Mouse (Mus musculus) cerebral cortex, adult 2 months (tissue): ENCODE measurements around the gene Hpdl.

Experiments used
- WGBS: fragments of 180-500 bp; shearing (Covaris S2); methylation state at CpG from one replicate; pipeline ENCODE4 v1.1.7; 2018; 5-methylcytosine and 5-hydroxymethylcytosine counted together

Hpdl gene

DNA sequence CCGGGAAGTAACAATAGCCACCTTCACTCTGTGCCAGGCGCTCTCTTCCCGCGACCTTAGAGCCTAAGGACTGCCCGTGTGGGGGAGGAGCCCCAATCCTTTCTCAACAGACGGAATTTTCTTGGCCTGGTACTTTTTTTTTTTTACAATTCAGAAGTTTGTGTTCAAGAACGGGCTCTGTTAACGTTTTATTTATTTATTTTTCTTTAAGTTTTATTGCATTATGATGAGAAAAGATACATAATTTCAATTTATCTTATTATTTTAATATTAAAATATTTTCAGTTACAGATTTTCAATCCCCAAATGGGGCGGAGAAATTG lies at the start of gene Hpdl:
Gene Hpdl (minus strand): TSS at position 14 of the 323 bp plus-strand sequence.
- 24% methylated on average over 9 of the region's 9 CpGs for WGBS

DNA sequence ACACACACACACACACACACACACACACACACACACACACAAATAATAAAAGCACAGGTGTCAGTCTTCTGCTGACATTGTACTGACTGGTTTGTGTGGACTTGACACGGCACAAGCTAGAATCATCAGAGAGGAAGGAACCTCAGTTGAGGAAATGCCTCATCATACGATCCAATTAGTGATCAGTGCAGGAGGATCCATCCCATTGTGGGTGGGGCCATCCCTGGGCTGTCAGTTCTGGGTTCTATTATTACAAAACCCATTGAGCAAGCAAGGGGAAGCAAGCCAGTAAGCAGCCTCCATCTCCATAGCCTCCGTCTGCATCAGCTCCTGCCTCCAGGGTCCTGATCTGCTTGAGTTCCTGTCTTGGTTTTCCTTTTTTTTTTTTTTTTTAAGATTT lies 48.4 kb upstream of the Hpdl start:
- WGBS: 76% methylated on average over 3 of the region's 3 CpGs

DNA sequence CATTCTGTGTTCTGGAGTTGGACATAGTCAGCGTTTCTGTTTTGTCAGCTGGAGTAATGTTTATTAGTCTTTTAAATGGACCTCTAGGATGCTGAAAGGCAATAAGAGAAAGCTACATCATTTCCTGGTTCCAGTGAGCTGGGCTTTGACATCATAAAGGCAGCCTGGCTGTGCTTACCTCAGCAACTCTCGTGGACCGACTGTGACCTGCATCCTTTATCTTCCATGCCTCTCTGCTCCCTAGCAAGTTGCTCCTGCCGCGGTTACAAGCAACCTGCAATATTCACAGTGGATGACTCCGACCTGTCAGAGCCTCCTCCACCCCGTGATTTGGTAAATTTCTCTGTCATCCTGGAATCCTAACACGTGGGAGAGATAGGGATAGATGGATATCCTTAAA lies 40.5 kb upstream of the Hpdl start:
- WGBS: 84% methylated on average over 8 of the region's 8 CpGs

DNA sequence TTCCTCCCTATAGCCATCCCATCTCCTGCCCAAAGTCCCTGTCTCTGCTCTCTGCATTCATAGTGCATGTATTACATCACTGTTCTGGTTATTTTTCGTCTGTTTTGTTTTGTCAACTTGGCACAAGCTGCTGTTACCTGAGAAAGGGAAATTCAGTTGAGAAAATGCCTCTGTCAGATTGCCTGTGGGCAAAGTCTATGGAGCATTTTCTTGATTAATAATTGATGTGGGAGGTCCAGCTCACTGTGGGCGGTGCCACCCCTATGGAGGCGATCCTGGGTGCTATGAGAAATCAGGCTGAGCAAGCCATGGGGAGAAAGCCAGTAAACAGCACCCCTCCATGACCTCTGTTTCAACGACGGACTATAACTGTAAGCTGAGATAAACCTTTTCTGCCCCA lies 38.2 kb upstream of the Hpdl start:
- 70% methylated on average over 5 of the region's 5 CpGs for WGBS

DNA sequence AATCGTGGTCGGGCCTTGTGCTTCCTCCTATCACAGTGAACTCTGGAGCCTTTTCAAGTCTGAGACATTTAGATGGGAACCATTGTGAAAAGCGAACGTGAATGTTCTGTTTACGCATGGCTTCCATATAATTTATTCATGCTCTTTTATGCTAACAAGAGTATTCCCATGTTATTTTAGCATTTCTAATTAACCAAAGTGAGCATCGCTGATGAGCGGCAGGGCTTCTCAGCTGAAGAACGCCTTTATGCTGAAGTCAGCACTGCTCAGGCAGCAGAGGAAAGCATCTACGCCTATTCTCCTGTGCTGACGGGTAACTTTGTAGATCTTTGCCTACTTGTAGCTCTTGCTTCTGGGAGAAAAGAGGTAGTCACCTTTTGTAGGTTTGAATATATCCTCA lies 35.7 kb upstream of the Hpdl start:
- WGBS: 51% methylated on average over 10 of the region's 10 CpGs

DNA sequence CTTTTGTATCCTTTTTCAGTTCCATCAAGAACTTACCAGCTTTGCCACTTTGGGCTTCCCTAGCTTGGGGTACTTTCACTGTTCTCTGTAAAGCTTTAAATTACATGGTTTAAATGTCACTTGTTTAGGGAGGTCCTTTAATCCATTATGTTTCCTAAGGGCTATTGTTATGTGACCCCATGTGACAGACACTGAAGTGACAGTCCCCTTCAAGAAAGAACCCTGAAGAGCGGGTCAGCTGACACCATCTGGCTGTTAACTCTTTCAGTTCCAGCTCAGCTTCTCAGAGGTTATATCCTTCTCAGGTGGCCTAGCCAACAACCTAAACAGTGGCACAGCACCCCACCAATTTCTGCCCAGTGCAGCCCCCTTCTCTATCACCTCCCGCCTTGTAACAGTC lies 32.8 kb upstream of the Hpdl start:
- 58% methylated on average over 2 of the region's 2 CpGs for WGBS

DNA sequence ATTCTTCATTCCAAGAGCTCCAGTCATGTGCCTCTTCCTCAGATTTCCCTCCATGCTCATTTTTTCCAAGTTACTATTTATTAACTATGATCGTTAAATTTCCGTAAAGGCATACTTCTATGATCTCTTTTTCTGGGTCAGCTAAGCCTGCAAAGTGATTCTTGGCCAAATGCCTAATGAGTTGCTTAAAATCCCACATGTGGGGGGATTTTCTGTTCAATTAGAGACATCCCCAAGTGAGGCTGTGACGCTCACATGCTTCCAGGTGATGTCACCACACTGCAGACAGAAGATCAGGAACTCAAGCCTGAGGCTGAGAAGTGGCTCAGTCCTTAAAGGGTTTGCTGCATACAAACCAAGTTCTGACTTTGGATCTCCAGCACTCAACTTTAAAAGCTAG lies 28.4 kb upstream of the Hpdl start:
- WGBS: 62% methylated on average over 3 of the region's 3 CpGs

DNA sequence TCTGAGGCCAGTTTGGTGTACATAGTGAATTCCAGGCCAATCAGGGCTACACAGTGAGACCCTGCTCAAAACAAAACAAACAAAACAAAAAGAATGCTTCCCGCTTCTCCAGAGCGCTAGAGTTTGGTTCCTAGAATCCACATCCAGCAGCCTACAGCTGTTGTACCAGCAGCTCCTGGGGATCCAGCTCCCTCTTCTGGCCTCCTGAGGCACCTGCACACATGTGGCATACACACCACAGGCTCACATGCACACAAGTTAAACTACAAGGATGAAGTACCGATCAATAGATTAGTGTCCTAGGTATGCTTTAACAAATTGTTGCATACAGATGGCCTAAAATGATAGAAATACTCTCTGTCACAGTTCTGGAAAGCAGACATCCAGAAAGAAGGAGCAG lies 22.8 kb upstream of the Hpdl start:
- 92% methylated on average over 3 of the region's 3 CpGs for WGBS

DNA sequence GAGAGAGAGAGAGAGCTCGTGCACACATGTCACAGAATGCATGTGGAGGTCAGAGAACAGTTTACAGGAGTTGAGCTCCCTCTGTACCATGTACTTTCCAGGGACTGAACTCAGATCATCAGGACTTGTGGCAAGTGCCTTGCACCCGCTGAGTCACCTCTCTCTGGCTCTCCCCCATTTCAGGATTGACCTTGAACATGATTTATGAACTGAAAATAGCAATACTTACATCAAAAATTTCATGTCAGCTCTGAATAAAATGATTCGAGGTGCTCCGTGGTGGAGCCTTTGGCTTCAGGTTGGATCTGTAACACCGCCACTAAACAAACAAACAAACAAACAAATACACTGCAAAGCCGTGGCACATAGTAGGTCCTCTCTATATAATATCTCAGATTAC lies 19.3 kb upstream of the Hpdl start:
- WGBS: 86% methylated on average over 6 of the region's 6 CpGs

DNA sequence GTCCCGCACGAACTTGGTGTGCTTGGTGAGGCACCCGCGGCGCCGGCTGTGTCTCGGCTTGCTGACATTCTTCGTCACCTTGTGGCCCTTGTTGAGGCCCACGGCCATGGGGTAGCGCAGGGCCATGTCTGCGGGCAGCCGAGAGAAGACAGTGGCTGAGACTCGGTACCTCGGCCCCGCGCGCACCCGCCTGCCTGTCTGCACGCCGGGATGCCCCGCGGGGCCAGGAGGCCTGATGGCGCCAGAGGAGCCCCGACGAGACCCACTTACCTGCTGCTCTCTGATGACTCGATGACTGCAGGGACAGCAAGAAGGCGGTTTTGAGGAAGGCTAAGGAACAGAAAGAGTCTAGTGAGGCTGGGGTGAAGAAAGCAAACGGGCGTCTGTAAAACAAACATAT lies 18.6 kb upstream of the Hpdl start:
- WGBS: 41% methylated on average over 23 of the region's 29 CpGs

DNA sequence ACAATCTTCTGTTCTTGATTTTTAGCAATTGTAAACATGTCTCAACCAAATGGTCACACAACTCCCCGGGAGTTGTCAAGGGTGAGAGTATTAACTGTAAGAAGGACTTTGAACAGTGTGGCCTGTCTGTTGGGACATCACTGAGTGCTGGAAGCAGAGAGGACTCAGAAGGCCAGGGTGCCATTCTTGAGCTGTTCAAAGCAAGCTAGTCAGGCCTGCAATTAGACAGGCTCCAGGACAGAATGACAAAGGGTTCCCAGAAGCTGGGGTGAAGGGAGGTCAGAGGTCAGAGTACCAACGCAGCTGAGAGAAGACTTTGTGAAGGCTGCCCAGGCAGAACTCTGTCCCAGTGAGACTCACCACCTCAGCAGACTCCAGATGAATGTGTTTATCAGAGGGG lies 17.5 kb upstream of the Hpdl start:
- WGBS: 40% methylated on average over 2 of the region's 2 CpGs

DNA sequence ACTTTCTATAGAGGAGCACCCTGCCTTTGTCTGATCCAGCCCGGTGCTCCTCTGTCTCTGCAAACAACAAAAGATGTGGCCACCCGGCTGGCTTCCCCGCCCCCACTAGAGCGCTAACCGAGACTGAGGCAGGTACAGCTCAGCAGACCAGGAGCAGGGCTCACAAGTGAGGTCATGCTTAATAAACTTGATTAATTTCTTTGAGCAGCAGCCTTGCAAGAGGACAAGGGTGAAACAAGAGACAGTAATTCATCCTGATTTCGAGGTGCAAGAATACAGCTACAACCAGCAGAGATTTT lies 8.5 kb upstream of the Hpdl start:
- 46% methylated on average over 6 of the region's 6 CpGs for WGBS

DNA sequence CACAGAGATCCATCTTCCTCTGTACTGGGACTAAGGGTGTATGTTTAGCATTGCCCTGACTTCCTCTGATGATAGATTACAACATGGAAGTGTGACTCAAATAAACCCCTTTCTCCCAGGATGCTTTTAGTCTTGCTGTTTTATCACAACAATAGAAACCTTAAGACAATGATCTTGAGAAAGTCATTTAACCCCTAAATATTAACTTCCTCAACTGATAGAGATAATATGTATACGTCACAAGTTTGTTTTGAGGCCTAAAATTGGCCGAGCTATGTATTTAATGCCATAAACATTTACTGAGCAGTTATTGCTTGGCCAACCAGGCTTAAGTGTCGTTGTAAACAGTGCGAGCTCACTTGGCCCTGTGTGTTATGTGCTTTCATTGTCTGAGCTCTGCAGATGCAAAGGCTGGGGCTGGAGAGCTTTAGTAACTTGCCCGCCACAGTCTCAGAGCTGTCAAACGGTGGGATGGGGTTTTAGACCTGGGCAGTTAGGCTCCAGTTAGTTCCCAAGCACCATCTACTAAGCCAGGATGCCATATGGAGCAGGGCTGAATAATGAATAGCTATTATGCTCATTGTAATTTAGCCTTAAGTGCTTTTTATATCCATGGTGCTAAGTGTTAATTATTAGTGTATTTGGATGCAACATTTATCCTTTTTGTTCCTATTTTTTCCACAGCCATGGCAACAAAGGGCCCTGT lies 8.0 kb upstream of the Hpdl start:
- WGBS: 71% methylated on average over 6 of the region's 6 CpGs

DNA sequence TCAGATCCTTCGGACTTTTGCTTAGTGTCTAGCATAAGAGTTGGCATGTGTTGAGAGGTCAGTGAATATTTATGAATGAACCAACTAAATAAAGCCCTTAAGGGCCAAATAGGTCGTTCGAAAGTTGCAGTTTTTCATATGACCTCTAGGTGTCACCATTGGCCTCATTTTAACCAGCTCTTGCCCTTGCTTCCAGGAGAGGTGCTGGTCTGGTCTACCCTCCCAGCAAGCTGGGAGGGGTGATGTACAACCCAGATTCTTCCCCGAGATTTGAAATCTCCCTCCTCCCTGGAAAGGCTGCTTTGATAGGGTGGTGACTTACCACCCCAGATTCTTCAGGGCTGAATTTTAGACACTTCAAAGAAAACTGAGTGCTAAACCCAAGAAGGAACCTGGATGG lies 6.3 kb upstream of the Hpdl start:
- 3% methylated on average over 4 of the region's 4 CpGs for WGBS

DNA sequence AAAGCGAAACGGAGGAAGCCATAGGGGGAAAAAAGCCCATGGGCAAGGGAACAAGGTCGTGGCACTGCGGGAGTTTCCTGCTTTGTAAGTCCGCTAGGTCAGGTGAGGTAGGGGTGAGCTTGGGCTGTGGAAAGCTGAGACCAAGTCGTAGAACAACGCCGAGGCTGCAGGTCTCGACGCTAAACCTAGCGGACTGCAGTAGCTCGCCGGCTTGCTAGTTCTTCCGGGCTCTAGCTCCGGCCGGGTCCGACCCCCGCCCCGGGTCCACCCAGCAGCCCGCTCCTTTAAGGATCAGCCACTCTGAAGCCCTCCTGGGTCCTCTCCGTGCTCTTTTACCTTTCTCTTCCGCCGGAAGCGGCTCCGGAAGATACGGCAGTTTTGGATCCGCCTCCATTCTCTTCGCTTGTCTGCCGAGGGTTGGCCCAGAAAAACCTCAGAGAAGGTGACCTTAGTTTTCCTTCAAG lies 3.1 kb upstream of the Hpdl start:
- under 1% methylated on average over 29 of the region's 29 CpGs for WGBS

DNA sequence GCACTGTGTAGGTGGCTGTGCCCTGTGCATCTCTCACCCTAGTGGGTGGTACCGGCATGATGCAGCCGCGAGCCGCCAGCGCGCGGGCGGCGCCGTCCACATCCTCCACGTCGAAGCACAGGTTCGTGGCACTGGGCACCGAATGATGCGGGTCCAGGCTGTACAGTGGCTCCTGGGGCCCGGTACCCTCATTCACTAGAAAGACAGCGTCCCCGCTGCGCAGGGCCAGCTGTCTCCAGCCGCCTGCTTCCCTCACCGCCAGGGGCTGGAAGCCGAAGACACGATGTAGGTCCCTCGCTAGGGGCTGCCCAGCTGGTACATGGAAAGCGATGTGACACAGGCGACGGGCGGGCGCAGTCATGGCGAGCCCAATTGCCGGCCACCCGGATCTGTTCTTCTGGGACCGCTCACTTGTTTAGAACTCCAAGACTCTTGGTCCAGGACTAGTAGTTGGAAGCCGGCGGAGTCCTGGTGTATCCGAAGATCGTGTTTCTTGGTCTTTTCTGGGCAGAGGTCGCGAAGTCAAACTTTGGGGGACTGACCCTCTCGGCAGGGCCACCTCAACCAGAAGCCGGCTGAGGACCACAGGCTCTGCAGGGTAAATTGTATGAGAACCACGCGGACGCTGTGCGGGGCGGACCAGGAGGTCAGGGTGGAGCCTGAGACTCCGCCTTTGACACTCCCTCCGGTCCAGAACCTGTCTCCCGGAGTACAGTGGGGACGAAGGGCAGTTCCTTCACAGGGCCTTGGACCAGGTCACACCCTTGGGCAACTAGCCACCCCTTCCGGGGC lies 409 bp downstream of the Hpdl start:
- WGBS: 1% methylated on average over 51 of the region's 51 CpGs

DNA sequence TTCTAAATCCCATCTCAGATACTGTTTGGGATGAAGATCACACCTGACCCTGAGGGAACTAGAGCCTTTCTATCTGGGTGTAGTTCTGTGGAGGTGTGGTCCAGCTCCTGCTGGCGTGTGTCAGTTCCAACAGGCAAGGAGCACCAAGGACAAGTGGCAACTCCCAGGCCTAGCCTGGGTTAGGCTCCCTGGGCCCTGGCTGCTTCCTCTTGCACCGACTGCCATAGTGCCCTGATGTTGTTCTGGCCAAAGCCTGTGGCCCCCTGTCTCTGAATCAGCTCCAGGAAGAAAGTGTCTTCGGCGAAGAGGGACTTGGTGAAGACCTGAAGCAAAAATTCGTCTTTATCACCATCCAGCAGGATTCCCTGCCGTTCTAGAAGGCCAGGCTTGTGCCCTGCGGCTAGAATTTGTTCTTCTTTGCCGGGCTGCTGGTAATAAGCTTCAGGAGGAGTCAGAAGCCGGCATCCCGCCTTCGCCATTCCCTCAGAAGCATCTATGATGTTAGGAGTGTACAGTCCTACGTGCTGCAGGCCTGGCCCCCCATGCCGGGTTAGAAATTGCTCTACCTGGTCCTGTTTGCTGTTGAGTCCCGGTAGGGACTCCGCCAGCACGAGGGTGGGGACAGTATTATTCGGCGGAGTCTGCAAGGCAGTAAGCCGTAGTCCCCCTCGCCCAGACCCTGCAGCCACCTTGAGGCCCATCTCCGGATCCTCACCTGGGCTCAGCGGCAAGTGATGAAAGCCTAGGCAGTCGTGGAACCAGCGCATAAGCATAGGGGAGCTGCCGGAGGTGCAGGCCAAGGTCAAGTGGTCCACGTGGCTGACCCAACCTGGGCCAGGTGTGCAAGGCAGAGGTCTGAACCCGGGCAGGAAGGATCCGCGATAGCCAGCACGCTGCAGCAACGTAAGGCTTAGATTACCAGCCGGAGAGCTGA lies 1.3 kb downstream of the Hpdl start:
- 51% methylated on average over 32 of the region's 32 CpGs for WGBS

DNA sequence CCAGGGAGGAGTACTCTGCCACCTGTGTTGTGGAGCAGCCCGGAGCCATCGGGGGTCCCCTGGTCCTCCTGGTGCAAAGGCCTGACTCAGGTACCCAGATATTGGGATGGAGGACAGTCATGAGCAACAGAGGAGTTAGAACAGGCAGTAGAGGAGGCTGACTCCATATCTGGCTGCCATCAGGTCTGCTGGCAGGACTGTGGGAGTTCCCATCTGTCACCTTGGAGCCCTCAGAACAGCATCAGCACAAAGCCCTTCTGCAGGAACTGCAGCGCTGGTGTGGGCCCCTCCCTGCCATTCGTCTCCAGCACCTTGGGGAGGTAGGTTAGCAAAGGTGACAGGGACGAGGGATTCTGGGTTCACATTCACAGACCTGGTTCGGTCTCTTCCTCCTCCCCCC lies 4.0 kb downstream of the Hpdl start:
- 78% methylated on average over 6 of the region's 6 CpGs for WGBS

DNA sequence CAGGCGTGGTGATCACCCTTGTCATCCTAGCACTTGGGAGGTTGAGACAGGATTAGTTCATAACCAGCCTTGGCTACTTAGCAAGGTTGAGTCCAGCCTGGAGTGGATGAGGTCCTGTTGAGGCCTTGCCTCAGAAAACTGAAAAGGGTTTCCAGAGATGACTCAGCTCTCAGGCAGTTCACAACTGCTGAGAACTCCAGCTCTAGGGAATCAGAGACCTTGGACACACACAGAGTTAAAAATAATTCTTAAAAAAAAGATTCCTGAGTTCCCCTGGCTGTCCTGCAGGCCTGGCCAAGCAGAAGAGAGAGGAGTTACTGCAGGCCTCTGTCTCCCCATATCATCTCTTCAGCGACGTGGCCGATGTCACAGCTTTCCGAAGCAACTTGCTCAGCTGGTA lies 6.2 kb downstream of the Hpdl start:
- WGBS: 94% methylated on average over 5 of the region's 5 CpGs

DNA sequence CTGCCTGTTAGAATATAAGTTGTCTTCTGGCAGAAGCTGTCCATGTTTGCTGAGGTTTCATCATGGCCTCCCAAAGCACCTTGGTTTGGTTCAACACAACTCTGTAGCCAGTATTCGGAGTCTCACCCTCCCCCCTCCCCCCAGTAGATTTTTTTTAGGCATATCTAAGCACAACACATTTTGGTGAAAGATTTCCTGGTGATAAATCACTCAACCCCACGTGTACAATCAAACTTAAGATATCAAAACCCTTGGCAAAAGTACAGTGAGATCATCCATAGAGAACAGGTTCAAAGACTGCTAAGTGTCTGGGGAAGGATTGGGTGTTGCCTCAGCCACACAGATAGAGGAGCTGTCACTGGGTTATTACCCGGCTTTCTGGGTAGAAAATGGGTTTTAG lies 10.5 kb downstream of the Hpdl start:
- 86% methylated on average over 3 of the region's 3 CpGs for WGBS

DNA sequence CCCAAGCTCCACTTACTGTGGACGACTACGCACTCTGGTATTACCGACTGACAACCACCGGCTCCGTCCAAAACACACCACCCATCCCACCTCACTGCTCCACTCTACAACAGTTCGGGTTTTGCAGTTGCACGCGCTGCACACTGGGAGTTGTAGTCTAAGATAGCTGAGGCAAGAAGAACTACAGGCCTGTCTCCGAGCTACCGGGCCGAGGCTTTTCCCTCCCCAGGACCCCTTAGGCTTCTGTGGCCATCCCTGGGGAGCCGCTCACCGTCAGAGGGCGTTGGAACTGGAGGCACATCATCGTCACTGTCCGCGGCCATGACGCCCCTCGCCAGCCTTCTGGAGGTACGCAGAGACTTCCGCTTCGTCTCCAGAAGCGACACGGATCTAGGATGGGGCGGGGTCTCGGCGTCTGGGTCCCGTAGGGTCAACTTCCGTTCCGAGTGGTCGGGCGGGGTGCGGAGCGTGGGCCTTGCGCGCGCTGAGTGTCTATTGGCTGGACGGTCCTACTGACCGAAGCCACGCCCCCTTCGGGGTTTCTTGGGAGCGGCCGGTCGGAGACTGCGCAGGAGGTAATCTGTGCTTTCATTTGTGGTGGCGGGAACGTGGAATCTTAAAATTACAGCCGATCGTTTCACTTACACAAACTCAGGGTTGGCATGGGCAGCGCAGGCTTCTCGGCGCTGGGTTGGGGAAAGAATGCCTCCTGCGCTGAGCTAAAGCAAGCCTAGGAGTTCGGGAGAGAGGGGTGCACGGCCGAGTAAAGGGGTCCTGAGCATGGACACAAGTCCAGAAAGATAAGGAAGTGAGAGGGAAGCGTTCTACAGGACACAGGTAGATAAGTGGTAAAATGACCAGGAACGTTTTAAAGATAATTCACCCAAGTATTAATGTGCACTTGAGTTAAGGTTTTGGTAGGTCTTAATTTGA lies 14.0 kb downstream of the Hpdl start, which contains the start of the genes Toe1 and Mutyh:
Gene Toe1 (minus strand): TSS at position 444 of the 933 bp plus-strand sequence.
Gene Mutyh (plus strand): TSS at position 527 of the 933 bp plus-strand sequence.
- under 1% methylated on average over 58 of the region's 58 CpGs for WGBS
